Mouse (Mus musculus) liver, postnatal 0 days (tissue): ENCODE results near the gene 5730522E02Rik.

Experiments
- CTCF ChIP-seq: sonication (generic); IDR thresholded peaks from 2 replicates; pipeline ENCODE4 v1.5.1; 2016; ENCODE audit warnings: antibody characterized with exemption, low read depth
- EP300 ChIP-seq: IDR thresholded peaks from 2 replicates; pipeline ENCODE4 v1.6.1; 2016; ENCODE audit warnings: antibody characterized with exemption, low read depth, mild to moderate bottlenecking

DNA sequence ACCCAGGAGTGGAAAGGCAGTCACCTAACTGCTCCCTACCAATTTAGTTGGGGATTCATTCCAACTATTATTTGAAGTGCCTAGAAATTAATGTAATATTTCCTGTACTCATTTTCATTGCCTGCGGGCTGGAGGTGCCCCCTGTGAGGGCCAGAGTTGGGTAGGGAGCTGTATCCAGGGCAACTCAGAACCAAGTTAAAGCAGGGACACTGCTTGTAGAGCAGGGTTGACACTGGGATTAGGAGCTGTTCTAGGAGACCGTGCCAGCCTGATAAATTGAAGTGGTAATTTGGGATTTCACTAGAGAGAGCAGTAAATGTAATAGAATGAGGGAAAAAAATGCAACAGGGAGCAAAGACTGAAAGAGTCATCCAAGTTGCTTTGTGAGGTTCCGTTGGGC lies 51.5 kb downstream of the 5730522E02Rik start:
- TF ChIP-seq CTCF = no peak
- no peak for TF ChIP-seq EP300
